Mouse (Mus musculus): ENCODE data around the gene Gpr142. TPM values are rescaled to one million over a fixed set of nuclear protein-coding genes. Genes with fewer than 3 reads are reported as not detected.
A peak's percentile ranks its signal among the peaks of the same experiment; 100 is the strongest.

Gpr142 gene
- polyA plus RNA-seq, 1 experiment, result not detected

- Histone ChIP-seq H3K79me2 (ENCODE audit: control insufficient read depth, insufficient read depth) (no peaks in the 10 kb centered on the region), H3ac (ENCODE audit: control insufficient read depth, insufficient read length, low read depth) (no peak overlapping the region), H3K27me3 (ENCODE audit: control insufficient read depth, insufficient read depth, insufficient read length) (peaks cover 4% of the 10 kb centered on the region), H3K79me3 (ENCODE audit: low read depth) (no peaks in the 10 kb centered on the region), H3K4me3 (ENCODE audit: insufficient read depth, poor library complexity, severe bottlenecking) (no peak overlapping the region), H3K36me3 (ENCODE audit: control insufficient read depth, insufficient read depth) (no peaks in the 10 kb centered on the region)
- TF ChIP-seq MAX (IDR thresholded peaks at IDR 0.05) (no peak), MYOD1 (IDR thresholded peaks at IDR 0.05; ENCODE audit: control insufficient read depth, insufficient read length, low read depth) (no peak), CTCF (IDR thresholded peaks at IDR 0.05; ENCODE audit: control insufficient read depth, insufficient read depth, insufficient read length) (no peak), CEBPB (IDR thresholded peaks at IDR 0.05; ENCODE audit: low read depth) (no peak), MYOG (IDR thresholded peaks at IDR 0.05; ENCODE audit: control insufficient read depth, extremely low read depth, insufficient read length) (no peak), FOSL1 (IDR thresholded peaks at IDR 0.05; ENCODE audit: insufficient read depth, low read length, poor library complexity, severe bottlenecking) (no peak), USF1 (IDR thresholded peaks at IDR 0.05; ENCODE audit: low read depth) (no peak)
These were observed 7.9 kb upstream of the Gpr142 start for GRCm38 (mm10) chr11:114790841-114791240.

- Histone ChIP-seq H3K79me2 (ENCODE audit: control insufficient read depth, insufficient read depth) (no peaks in the 10 kb centered on the region), H3ac (ENCODE audit: control insufficient read depth, insufficient read length, low read depth) (no peak overlapping the region), H3K27me3 (ENCODE audit: control insufficient read depth, insufficient read depth, insufficient read length) (peaks cover 4% of the 10 kb centered on the region), H3K36me3 (ENCODE audit: control insufficient read depth, insufficient read depth) (no peaks in the 10 kb centered on the region), H3K79me3 (ENCODE audit: low read depth) (no peaks in the 10 kb centered on the region), H3K4me3 (ENCODE audit: insufficient read depth, poor library complexity, severe bottlenecking) (no peak overlapping the region)
- TF ChIP-seq FOSL1 (IDR thresholded peaks at IDR 0.05; ENCODE audit: insufficient read depth, low read length, poor library complexity, severe bottlenecking) (no peak), MYOD1 (IDR thresholded peaks at IDR 0.05; ENCODE audit: control insufficient read depth, insufficient read length, low read depth) (no peak), MAX (IDR thresholded peaks at IDR 0.05) (no peak), USF1 (IDR thresholded peaks at IDR 0.05; ENCODE audit: low read depth) (no peak), CTCF (IDR thresholded peaks at IDR 0.05; ENCODE audit: control insufficient read depth, insufficient read depth, insufficient read length) (no peak), MYOG (IDR thresholded peaks at IDR 0.05; ENCODE audit: control insufficient read depth, extremely low read depth, insufficient read length) (no peak), CEBPB (IDR thresholded peaks at IDR 0.05; ENCODE audit: low read depth) (no peak)
These were observed 7.3 kb upstream of the Gpr142 start for GRCm38 (mm10) chr11:114791351-114791889.

GRCm38 (mm10) chr11:114791891-114792411, 6.8 kb upstream of the Gpr142 start:
- H3K4me3 ChIP-seq (ENCODE audit: insufficient read depth, poor library complexity, severe bottlenecking), result no peak overlapping the region
- H3K79me2 ChIP-seq (ENCODE audit: control insufficient read depth, insufficient read depth), result no peaks in the 10 kb centered on the region
- H3ac ChIP-seq (ENCODE audit: control insufficient read depth, insufficient read length, low read depth), result no peak overlapping the region
- TF ChIP-seq MAX (IDR thresholded peaks at IDR 0.05) (no peak), CEBPB (IDR thresholded peaks at IDR 0.05; ENCODE audit: low read depth) (no peak), MYOD1 (IDR thresholded peaks at IDR 0.05; ENCODE audit: control insufficient read depth, insufficient read length, low read depth) (no peak), FOSL1 (IDR thresholded peaks at IDR 0.05; ENCODE audit: insufficient read depth, low read length, poor library complexity, severe bottlenecking) (no peak), USF1 (IDR thresholded peaks at IDR 0.05; ENCODE audit: low read depth) (no peak), CTCF (IDR thresholded peaks at IDR 0.05; ENCODE audit: control insufficient read depth, insufficient read depth, insufficient read length) (no peak), MYOG (IDR thresholded peaks at IDR 0.05; ENCODE audit: control insufficient read depth, extremely low read depth, insufficient read length) (no peak)
- peaks cover 4% of the 10 kb centered on the region for H3K27me3 ChIP-seq (ENCODE audit: control insufficient read depth, insufficient read depth, insufficient read length)
- H3K79me3 ChIP-seq (ENCODE audit: low read depth), result no peaks in the 10 kb centered on the region
- no peaks in the 10 kb centered on the region for H3K36me3 ChIP-seq (ENCODE audit: control insufficient read depth, insufficient read depth)

- Histone ChIP-seq H3K79me3 (ENCODE audit: low read depth) (no peaks in the 10 kb centered on the region), H3K79me2 (ENCODE audit: control insufficient read depth, insufficient read depth) (no peaks in the 10 kb centered on the region), H3K4me3 (ENCODE audit: insufficient read depth, poor library complexity, severe bottlenecking) (no peak overlapping the region), H3K36me3 (ENCODE audit: control insufficient read depth, insufficient read depth) (no peaks in the 10 kb centered on the region), H3K27me3 (ENCODE audit: control insufficient read depth, insufficient read depth, insufficient read length) (peaks cover 4% of the 10 kb centered on the region), H3ac (ENCODE audit: control insufficient read depth, insufficient read length, low read depth) (no peak overlapping the region)
- TF ChIP-seq FOSL1 (IDR thresholded peaks at IDR 0.05; ENCODE audit: insufficient read depth, low read length, poor library complexity, severe bottlenecking) (no peak), MAX (IDR thresholded peaks at IDR 0.05) (no peak), CEBPB (IDR thresholded peaks at IDR 0.05; ENCODE audit: low read depth) (no peak), CTCF (IDR thresholded peaks at IDR 0.05; ENCODE audit: control insufficient read depth, insufficient read depth, insufficient read length) (no peak), MYOD1 (IDR thresholded peaks at IDR 0.05; ENCODE audit: control insufficient read depth, insufficient read length, low read depth) (no peak), USF1 (IDR thresholded peaks at IDR 0.05; ENCODE audit: low read depth) (no peak), MYOG (IDR thresholded peaks at IDR 0.05; ENCODE audit: control insufficient read depth, extremely low read depth, insufficient read length) (no peak)
These were observed 5.7 kb upstream of the Gpr142 start for GRCm38 (mm10) chr11:114792931-114793494.

GRCm38 (mm10) chr11:114793868-114794545, 4.7 kb upstream of the Gpr142 start:
- no peak overlapping the region for H3K4me3 ChIP-seq (ENCODE audit: insufficient read depth, poor library complexity, severe bottlenecking)
- no peaks in the 10 kb centered on the region for H3K79me2 ChIP-seq (ENCODE audit: control insufficient read depth, insufficient read depth)
- H3K36me3 ChIP-seq (ENCODE audit: control insufficient read depth, insufficient read depth), result no peaks in the 10 kb centered on the region
- TF ChIP-seq USF1 (IDR thresholded peaks at IDR 0.05; ENCODE audit: low read depth) (no peak), MYOD1 (IDR thresholded peaks at IDR 0.05; ENCODE audit: control insufficient read depth, insufficient read length, low read depth) (peak; percentile 21), MAX (IDR thresholded peaks at IDR 0.05) (peak; percentile 69), FOSL1 (IDR thresholded peaks at IDR 0.05; ENCODE audit: insufficient read depth, low read length, poor library complexity, severe bottlenecking) (no peak), MYOG (IDR thresholded peaks at IDR 0.05; ENCODE audit: control insufficient read depth, extremely low read depth, insufficient read length) (no peak), CTCF (IDR thresholded peaks at IDR 0.05; ENCODE audit: control insufficient read depth, insufficient read depth, insufficient read length) (no peak), CEBPB (IDR thresholded peaks at IDR 0.05; ENCODE audit: low read depth) (no peak)
- peaks cover 4% of the 10 kb centered on the region for H3K27me3 ChIP-seq (ENCODE audit: control insufficient read depth, insufficient read depth, insufficient read length)
- H3K79me3 ChIP-seq (ENCODE audit: low read depth), result no peaks in the 10 kb centered on the region
- no peak overlapping the region for H3ac ChIP-seq (ENCODE audit: control insufficient read depth, insufficient read length, low read depth)
